Mouse (Mus musculus) embryonic facial prominence, embryonic 14.5 days (tissue): Measurements from ENCODE around the gene Iqschfp. TPM values are rescaled to one million over a fixed set of nuclear protein-coding genes. Genes with fewer than 3 reads are reported as not detected.

Experiments used
- ATAC-seq: fragments of 200-750 bp; cut with Nextera tagmentation; 2 replicates; pipeline ENCODE4 v1.8.0; 2017; ENCODE audit warnings: low read depth, moderate number of reproducible peaks, moderate TSS enrichment
- DNase-seq: peaks from one replicate; pipeline ENCODE4 v3.0.0-alpha.2; 2015; ENCODE audit warnings: low spot score
- H3K27ac ChIP-seq: fragments of 300-500 bp; sonication (generic); replicated peaks from 2 replicates; pipeline ENCODE4 v1.5.1; 2014; ENCODE audit warnings: low read depth, mild to moderate bottlenecking, low read length, moderate library complexity
- H3K27me3 ChIP-seq: fragments of 300-500 bp; sonication (generic); replicated peaks from 2 replicates; pipeline ENCODE4 v1.6.1; 2014; ENCODE audit warnings: low read length; ENCODE audit not compliant: control insufficient read depth, insufficient read depth
- H3K36me3 ChIP-seq: fragments of 300-500 bp; sonication (generic); 2 replicates; pipeline ENCODE4 v1.6.1; 2014; ENCODE audit warnings: low read length, mixed read lengths; ENCODE audit not compliant: control insufficient read depth, insufficient read depth
- H3K4me1 ChIP-seq: fragments of 300-500 bp; sonication (generic); 2 replicates; pipeline ENCODE4 v1.6.1; 2014; ENCODE audit warnings: antibody characterized with exemption, low read length; ENCODE audit not compliant: control insufficient read depth, insufficient read depth
- H3K4me2 ChIP-seq: fragments of 300-500 bp; sonication (generic); 2 replicates; pipeline ENCODE4 v1.6.1; 2014; ENCODE audit warnings: low read depth, mild to moderate bottlenecking, low read length, moderate library complexity, mixed read lengths
- H3K4me3 ChIP-seq: fragments of 300-500 bp; sonication (generic); 2 replicates; pipeline ENCODE4 v1.5.1; 2014; ENCODE audit warnings: low read depth, mild to moderate bottlenecking, low read length
- H3K9ac ChIP-seq: fragments of 300-500 bp; sonication (generic); 2 replicates; pipeline ENCODE4 v1.6.1; 2014; ENCODE audit warnings: low read depth, mild to moderate bottlenecking, low read length, moderate library complexity, mixed read lengths
- H3K9me3 ChIP-seq: fragments of 300-500 bp; sonication (generic); 2 replicates; pipeline ENCODE4 v1.6.1; 2016; ENCODE audit warnings: low read length; ENCODE audit not compliant: control insufficient read depth
- WGBS: fragments of 180-500 bp; shearing (Covaris S2); extraction: QIAGEN DNeasy Blood & Tissue Kit; methylation state at CpG from one replicate; pipeline ENCODE4 v1.1.7; 2014; 5-methylcytosine and 5-hydroxymethylcytosine counted together
- polyA plus RNA-seq: library from polyadenylated mRNA; unstranded; fragments of >200 nt; fragmentation: Nextera tagmentation; extraction: Ambion mirVana; gene quantifications from 2 replicates; pipeline ENCODE4 v1.2.1, GENCODE M21; 2014

The Iqschfp gene
- polyA plus RNA-seq, 1 experiment from 2014 or later, result 1.2 TPM

GRCm38 (mm10) chr3:67931181-67931580, 39.1 kb downstream of the Iqschfp start:
- DNase-seq (no peak), ATAC-seq (no peak)
- Histone ChIP-seq H3K36me3 (no peaks in the 10 kb centered on the region), H3K4me3 (no peak overlapping the region), H3K4me1 (no peaks in the 10 kb centered on the region), H3K27me3 (no peaks in the 10 kb centered on the region), H3K9me3 (no peaks in the 10 kb centered on the region), H3K4me2 (no peak overlapping the region), H3K27ac (no peak overlapping the region), H3K9ac (no peak overlapping the region)
- 91% methylated on average over 8 of the region's 8 CpGs for WGBS

- Histone ChIP-seq H3K4me1 (no peaks in the 10 kb centered on the region), H3K4me3 (no peak overlapping the region), H3K9ac (no peak overlapping the region), H3K36me3 (no peaks in the 10 kb centered on the region), H3K4me2 (no peak overlapping the region), H3K9me3 (no peaks in the 10 kb centered on the region), H3K27ac (no peak overlapping the region), H3K27me3 (no peaks in the 10 kb centered on the region)
- 68% methylated on average over 3 of the region's 3 CpGs for WGBS
- no peak for ATAC-seq
- DNase-seq, result peak; percentile 36
These were observed 39.9 kb downstream of the Iqschfp start for GRCm38 (mm10) chr3:67931914-67932313.

GRCm38 (mm10) chr3:67935829-67936228, 43.8 kb downstream of the Iqschfp start:
- no peak overlapping the region for H3K4me2 ChIP-seq
- DNase-seq, result no peak
- H3K4me3 ChIP-seq, result no peak overlapping the region
- H3K27me3 ChIP-seq, result no peaks in the 10 kb centered on the region
- H3K9me3 ChIP-seq, result no peaks in the 10 kb centered on the region
- H3K27ac ChIP-seq, result no peak overlapping the region
- no peaks in the 10 kb centered on the region for H3K4me1 ChIP-seq
- no peak overlapping the region for H3K9ac ChIP-seq
- WGBS, result 78% methylated on average over 3 of the region's 3 CpGs
- H3K36me3 ChIP-seq, result no peaks in the 10 kb centered on the region
- ATAC-seq, result no peak

DNA sequence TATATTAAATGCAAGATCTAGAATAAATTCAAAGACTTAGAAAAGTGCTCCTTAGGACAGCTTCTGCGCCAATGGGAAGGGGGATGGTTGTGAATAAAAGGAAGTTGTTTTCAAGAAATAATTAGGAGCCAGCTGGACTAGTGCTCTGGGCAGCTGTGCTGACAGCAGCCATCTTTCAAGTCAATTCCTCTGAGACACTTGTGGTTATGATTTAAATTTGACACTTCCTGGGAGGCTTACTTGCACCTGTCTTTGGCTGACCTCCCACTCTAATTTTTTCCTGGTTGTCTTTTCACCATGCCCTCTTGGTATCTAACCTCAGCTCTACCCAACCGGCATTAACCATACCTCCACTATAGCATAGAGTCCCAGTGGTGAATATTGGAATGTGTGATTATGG, 55.0 kb downstream of the Iqschfp start:
- Histone ChIP-seq H3K27me3 (no peaks in the 10 kb centered on the region), H3K4me3 (no peak overlapping the region), H3K4me1 (no peaks in the 10 kb centered on the region), H3K36me3 (no peaks in the 10 kb centered on the region), H3K9ac (no peak overlapping the region), H3K9me3 (no peaks in the 10 kb centered on the region), H3K4me2 (no peak overlapping the region), H3K27ac (no peak overlapping the region)
- DNase-seq, result peak; percentile 55
- 79% methylated on average over 2 of the region's 2 CpGs for WGBS
- peak; percentile 65; the same call in 1 of the 2 replicates for ATAC-seq

DNA sequence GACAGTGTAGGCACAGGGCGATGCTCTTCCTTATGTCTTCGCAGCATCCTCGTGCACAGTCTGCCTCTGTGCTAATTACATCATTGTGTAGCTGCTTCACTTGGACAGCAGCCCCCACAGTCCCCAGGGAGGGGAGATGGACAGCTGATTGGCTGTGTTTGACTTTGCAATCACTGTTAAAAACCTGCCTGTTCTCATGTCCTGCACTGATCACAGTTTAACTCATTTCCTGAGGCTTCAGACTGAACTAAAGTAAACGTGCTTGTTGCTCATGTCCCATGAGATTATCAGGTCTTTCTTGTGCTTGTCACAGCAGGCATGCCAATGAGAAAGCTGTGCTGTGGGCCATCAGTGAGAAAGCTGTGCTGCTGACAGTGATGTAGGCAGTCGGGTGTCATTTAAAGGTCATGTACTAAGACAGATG, 60.5 kb downstream of the Iqschfp start:
- DNase-seq (peak; percentile 62), ATAC-seq (peak; percentile 47; the same call in 1 of the 2 replicates)
- H3K4me3 ChIP-seq, result no peak overlapping the region
- no peaks in the 10 kb centered on the region for H3K9me3 ChIP-seq
- 0 out of 2 replicates have a peak, but pooled peaks cover 12% of the 10 kb centered on the region for H3K4me1 ChIP-seq
- H3K27ac ChIP-seq, result no peak overlapping the region
- no peaks in the 10 kb centered on the region for H3K27me3 ChIP-seq
- H3K9ac ChIP-seq, result no peak overlapping the region
- H3K4me2 ChIP-seq, result no peak overlapping the region
- 36% methylated on average over 5 of the region's 5 CpGs for WGBS
- no peaks in the 10 kb centered on the region for H3K36me3 ChIP-seq

DNA sequence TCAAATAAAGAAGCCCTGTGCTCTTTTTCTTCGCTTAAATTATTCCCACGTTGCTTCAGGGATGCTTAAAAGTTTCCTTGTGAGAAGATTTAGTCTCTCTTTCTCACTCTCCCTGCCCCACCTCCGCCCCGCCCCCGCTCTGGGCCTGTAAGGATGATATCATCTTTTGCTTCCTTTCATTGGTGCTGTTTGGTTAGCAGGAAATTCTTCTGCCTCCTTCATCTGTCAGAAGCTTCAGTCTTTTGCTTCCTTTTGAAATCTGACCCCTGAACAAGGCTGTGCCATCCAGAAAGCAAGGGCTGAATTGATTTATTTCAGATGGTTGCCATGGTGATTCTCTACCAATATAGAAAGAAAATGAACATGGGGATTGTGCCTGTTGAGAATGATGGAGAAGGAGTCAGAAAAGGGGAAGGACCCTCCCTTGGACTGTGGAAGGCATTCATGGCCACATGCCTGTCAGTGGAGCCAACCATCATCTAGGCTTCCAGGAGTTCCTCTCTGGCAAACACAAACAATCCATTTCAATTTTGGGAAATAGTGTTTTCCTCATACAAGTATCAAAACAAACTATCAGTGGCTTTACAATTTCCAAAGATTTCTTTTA, 62.5 kb downstream of the Iqschfp start:
- no peak for ATAC-seq
- 16% methylated on average over 5 of the region's 5 CpGs for WGBS
- no peak overlapping the region for H3K9ac ChIP-seq
- no peak overlapping the region for H3K4me2 ChIP-seq
- 0 out of 2 replicates have a peak, but pooled peaks cover 12% of the 10 kb centered on the region for H3K4me1 ChIP-seq
- H3K4me3 ChIP-seq, result no peak overlapping the region
- H3K27ac ChIP-seq, result no peak overlapping the region
- peak; percentile 31 for DNase-seq
- no peaks in the 10 kb centered on the region for H3K9me3 ChIP-seq
- no peaks in the 10 kb centered on the region for H3K36me3 ChIP-seq
- H3K27me3 ChIP-seq, result no peaks in the 10 kb centered on the region

DNA sequence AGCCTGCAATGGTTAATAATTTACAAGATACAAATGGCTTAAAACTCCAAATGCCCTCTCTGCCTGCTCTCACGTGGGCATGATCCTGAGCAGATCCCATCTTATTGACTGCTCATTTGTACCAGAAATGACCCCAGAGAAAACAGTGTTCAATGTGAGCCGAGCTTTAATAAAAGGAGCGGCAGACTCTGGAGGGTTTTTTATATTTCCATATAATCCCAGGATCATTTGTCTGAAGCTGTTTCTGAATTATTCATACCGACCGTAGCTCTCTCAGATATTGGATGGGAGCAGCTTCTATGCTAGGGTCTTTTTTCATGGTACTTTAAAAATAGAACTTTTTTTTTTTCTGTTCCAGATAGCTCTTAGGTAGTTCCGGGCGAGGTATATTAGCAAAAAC, 67.6 kb downstream of the Iqschfp start:
- DNase-seq, result no peak
- Histone ChIP-seq H3K9me3 (no peaks in the 10 kb centered on the region), H3K9ac (no peak overlapping the region), H3K36me3 (no peaks in the 10 kb centered on the region), H3K27ac (no peak overlapping the region), H3K4me2 (no peak overlapping the region), H3K27me3 (no peaks in the 10 kb centered on the region), H3K4me1 (no peaks in the 10 kb centered on the region), H3K4me3 (no peak overlapping the region)
- ATAC-seq, result no peak
- WGBS, result 47% methylated on average over 7 of the region's 7 CpGs

DNA sequence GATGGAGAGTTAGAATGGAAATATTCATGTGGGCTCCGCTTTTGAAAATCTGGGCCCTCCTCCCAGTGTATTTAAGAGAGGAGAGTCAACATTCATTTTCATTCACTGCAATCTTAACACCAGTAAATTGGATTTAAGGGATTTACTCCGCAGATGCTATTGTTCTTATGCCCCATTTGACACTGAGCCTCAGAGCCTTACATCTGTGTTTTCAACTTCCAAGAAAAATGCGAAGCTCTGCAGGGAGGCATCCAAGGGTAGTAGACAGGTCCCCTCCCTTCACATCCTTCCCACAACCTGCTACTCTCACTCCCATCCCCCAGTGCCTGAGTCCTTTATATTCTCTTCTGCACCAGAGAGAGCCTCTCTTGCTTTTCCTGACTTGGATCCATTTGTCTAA, 68.1 kb downstream of the Iqschfp start:
- DNase-seq (peak; percentile 4), ATAC-seq (0 out of 2 replicates have a peak, but pooled peaks have one; percentile 33)
- Histone ChIP-seq H3K9ac (no peak overlapping the region), H3K9me3 (no peaks in the 10 kb centered on the region), H3K27ac (no peak overlapping the region), H3K4me1 (no peaks in the 10 kb centered on the region), H3K36me3 (no peaks in the 10 kb centered on the region), H3K4me3 (no peak overlapping the region), H3K27me3 (no peaks in the 10 kb centered on the region), H3K4me2 (no peak overlapping the region)
- 32% methylated on average over 3 of the region's 3 CpGs for WGBS

DNA sequence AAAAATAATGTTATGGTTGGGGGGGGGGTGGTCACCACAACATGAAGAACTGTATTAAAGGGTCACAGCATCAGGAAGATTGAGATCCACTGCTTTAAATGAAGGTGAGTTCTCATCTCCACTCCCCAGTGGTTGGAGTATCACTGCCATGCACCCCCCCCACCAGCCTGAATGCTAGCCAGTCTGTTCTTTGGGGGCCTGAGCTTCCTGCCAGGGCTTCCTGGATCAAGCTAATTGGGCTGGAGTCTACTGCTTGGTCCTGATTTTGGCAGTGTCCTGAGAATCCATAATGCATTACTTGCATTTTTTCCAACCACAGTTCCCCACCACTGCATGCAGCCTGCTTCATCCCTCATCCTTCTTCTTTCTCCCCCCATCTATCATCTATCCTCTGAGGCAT, 68.7 kb downstream of the Iqschfp start:
- H3K27me3 ChIP-seq, result no peaks in the 10 kb centered on the region
- no peak overlapping the region for H3K9ac ChIP-seq
- no peak overlapping the region for H3K27ac ChIP-seq
- H3K9me3 ChIP-seq, result no peaks in the 10 kb centered on the region
- no peak overlapping the region for H3K4me3 ChIP-seq
- no peak for DNase-seq
- H3K4me2 ChIP-seq, result no peak overlapping the region
- ATAC-seq, result no peak
- H3K36me3 ChIP-seq, result no peaks in the 10 kb centered on the region
- H3K4me1 ChIP-seq, result no peaks in the 10 kb centered on the region
